Mouse (Mus musculus): ENCODE results near the gene Polg2.

GRCm38 (mm10) chr11:106778589-106779387 is 549 bp downstream of the Polg2 start:
- TF ChIP-seq CTCF (conservative IDR thresholded peaks at IDR 0.05 in 1 of 2, IDR thresholded peaks at IDR 0.05 in 1 of 2; ENCODE audit: low read depth in 2 of 2, low read length in 2 of 2) (no peak), POLR2A (IDR thresholded peaks at IDR 0.05; ENCODE audit: low read depth, low read length) (no peak), SMC3 (IDR thresholded peaks at IDR 0.05; ENCODE audit: low read depth, low read length) (no peak), JUND (conservative IDR thresholded peaks at IDR 0.05; ENCODE audit: low read depth, low read length) (no peak), TCF12 (IDR thresholded peaks at IDR 0.05; ENCODE audit: low read depth, low read length) (no peak), CHD1 (IDR thresholded peaks at IDR 0.05; ENCODE audit: low read depth, low read length) (no peak), EP300 (IDR thresholded peaks at IDR 0.05; ENCODE audit: low read length) (no peak), E2F4 (IDR thresholded peaks at IDR 0.05; ENCODE audit: insufficient replicate concordance, low read depth, low read length) (no peak), CHD2 (IDR thresholded peaks at IDR 0.05; ENCODE audit: low read length) (no peak), ZNF384 (IDR thresholded peaks at IDR 0.05; ENCODE audit: low read depth, low read length) (peak; percentile 79), RAD21 (IDR thresholded peaks at IDR 0.05; ENCODE audit: low read depth, low read length) (no peak)
